Mouse (Mus musculus) heart, embryonic 10.5 days (tissue): ENCODE measurements at regions not wholly inside any gene's neighbourhood (a gene's known extent, or its start where the extent isn't known, plus 50 kb on each side); places are given as distances from the start of the nearest gene placed in this dataset.

ENCODE experiments used
- DNase-seq: peaks from one replicate; pipeline ENCODE4 v3.0.0-alpha.2; 2017; ENCODE audit warnings: low spot score
- H3K27ac ChIP-seq: fragments of 300-500 bp; sonication (generic); 2 replicates; pipeline ENCODE4 v1.5.1; 2016; ENCODE audit warnings: mild to moderate bottlenecking
- H3K27me3 ChIP-seq: fragments of 300-500 bp; sonication (generic); 2 replicates; pipeline ENCODE4 v1.6.1; 2016; ENCODE audit warnings: mild to moderate bottlenecking; ENCODE audit not compliant: poor library complexity, insufficient read depth, severe bottlenecking
- H3K36me3 ChIP-seq: fragments of 300-500 bp; sonication (generic); 2 replicates; pipeline ENCODE4 v1.6.1; 2016; ENCODE audit warnings: mild to moderate bottlenecking, moderate library complexity
- H3K4me1 ChIP-seq: fragments of 300-500 bp; sonication (generic); 2 replicates; pipeline ENCODE4 v1.6.1; 2016; ENCODE audit warnings: mild to moderate bottlenecking
- H3K4me3 ChIP-seq: fragments of 300-500 bp; sonication (generic); 2 replicates; pipeline ENCODE4 v1.5.1; 2016; ENCODE audit warnings: mild to moderate bottlenecking, moderate library complexity
- H3K9me3 ChIP-seq: fragments of 300-500 bp; sonication (generic); 2 replicates; pipeline ENCODE4 v1.6.1; 2016; ENCODE audit warnings: mild to moderate bottlenecking, moderate library complexity
- WGBS: fragments of 180-500 bp; shearing (Covaris S2); methylation state at CpG from one replicate; pipeline ENCODE4 v1.1.7; 2016; 5-methylcytosine and 5-hydroxymethylcytosine counted together

DNA sequence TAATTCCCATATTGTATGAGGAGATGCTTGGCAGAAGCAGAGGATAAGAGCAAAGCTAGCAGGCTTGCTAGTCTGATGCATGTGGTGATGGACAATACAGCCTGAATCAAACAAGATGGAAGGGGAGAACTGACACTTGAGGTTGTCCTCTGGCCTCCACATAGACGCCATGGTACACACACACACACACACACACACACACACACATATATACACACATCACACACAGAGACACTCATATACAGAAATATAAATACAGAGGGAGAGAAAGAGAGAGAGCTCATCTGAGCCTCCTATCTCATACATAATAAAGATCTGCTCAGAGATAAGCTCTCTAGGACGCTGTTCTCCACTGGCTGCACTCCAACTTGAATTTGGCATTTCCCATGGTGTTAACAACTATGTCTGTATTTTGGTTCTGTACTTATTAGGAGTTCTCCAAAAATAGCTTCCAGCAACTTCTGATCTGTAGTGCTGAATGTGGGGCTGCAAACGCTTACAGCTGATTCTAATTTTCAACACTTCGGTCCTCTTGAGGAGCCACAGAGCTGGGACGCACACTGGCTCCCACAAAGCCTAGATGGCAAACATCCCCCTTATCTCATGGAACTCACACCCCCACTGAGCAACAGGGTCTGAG, 219.0 kb downstream of the Lpin1 start:
- Histone ChIP-seq H3K4me3 (no peak overlapping the region), H3K9me3 (no peaks in the 10 kb centered on the region; the same call in 1 of the 2 replicates), H3K4me1 (peaks cover 15% of the 10 kb centered on the region), H3K27me3 (no peaks in the 10 kb centered on the region), H3K36me3 (no peaks in the 10 kb centered on the region), H3K27ac (peak overlapping the region; percentile 75)
- DNase-seq: peak; percentile 78
- 34% methylated on average over 5 of the region's 5 CpGs for WGBS

DNA sequence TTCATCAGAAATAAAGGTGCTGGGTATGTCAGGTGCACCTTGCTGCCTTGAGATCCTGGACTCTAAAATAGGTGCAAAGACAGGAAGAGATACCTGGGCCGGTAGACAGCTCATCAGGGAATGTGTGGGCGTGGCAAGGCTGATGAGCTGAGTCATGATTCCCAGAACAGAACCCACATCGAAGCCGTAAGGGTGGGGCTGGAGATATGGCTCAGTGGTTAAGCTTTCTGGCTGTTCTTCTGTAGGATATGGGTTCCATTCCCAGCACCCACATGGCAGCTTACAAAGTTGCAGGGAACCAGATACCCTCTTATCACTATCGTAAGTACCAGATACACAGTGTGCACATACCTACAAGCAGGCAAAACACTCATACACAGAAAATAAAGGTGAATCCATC, 219.6 kb downstream of the Lpin1 start:
- peak overlapping the region; percentile 75 for H3K27ac ChIP-seq
- 76% methylated on average over 5 of the region's 5 CpGs for WGBS
- no peaks in the 10 kb centered on the region for H3K27me3 ChIP-seq

DNA sequence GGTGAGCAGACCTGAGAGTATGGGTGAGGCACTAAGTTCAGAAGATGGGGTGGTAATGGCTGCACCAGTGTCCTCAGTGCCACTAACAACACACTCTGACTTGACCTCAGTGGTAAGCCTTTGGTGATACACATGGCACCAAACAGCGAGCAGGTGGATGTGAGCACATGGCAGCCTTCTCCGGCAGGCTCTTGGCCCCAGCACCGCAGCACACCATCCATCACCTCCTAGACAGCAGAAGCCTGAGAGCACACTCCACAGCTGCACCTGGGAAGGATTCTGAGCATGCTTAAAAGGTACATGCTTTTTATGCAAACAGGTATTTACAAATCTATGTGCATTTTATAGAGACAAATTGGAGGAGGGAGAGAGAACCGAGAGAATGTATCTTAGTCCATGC, 223.7 kb downstream of the Lpin1 start:
- Histone ChIP-seq H3K27ac (no peak overlapping the region), H3K36me3 (no peaks in the 10 kb centered on the region), H3K9me3 (no peaks in the 10 kb centered on the region), H3K4me1 (peaks cover 6% of the 10 kb centered on the region), H3K4me3 (no peak overlapping the region), H3K27me3 (no peaks in the 10 kb centered on the region)
- no peak for DNase-seq
- 81% methylated on average over 4 of the region's 4 CpGs for WGBS

More for the DNA sequence above, 219.6 kb downstream of the Lpin1 start:
- Histone ChIP-seq H3K4me1 (peaks cover 15% of the 10 kb centered on the region), H3K36me3 (no peaks in the 10 kb centered on the region), H3K9me3 (no peaks in the 10 kb centered on the region; the same call in 1 of the 2 replicates), H3K4me3 (no peak overlapping the region)
- no peak for DNase-seq

DNA sequence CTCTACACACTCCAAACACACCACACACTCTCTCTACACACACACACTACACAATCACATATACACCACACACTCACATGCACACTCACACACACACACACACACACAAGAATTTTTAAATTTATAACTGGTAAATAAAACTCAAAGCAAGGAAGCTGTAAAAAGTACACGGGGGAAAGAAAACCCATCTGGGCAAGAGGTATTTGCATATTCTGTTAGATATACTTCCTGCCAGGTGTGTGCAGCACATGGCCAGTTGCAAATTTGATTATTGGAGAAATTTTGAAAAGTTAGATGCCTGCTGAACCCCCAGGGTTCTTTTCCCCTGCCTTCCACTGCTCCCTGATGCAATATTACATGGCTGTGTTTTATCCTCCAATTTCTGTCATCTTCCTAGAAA, 226.4 kb downstream of the Lpin1 start:
- 88% methylated on average over 1 of the region's 1 CpGs for WGBS
- Histone ChIP-seq H3K9me3 (no peaks in the 10 kb centered on the region), H3K4me1 (no peaks in the 10 kb centered on the region), H3K36me3 (no peaks in the 10 kb centered on the region), H3K4me3 (no peak overlapping the region), H3K27ac (no peak overlapping the region), H3K27me3 (no peaks in the 10 kb centered on the region)
- DNase-seq: no peak

DNA sequence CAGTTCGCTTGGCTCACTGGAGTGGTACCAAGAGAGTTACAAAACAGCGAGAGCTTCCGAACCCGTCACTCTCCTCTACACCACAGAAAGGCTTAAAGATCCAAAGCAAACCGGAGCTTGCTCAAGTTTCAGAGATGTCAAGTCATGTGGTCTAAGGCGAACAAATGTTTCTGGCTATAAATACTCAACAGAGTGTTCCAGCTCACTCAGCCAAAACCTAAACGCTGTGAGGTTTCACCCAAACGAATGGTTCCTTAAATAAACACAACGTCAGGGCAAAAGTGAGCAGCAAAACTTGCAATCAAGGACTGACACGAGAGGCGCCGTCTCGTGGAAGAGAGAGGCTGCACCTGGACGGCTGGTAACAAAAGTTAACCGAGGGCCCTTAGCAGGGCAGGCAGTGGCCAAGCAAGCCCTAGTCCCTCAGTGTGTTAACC, 227.2 kb downstream of the Lpin1 start:
- Histone ChIP-seq H3K27ac (no peak overlapping the region), H3K36me3 (no peaks in the 10 kb centered on the region), H3K27me3 (no peaks in the 10 kb centered on the region), H3K9me3 (no peaks in the 10 kb centered on the region), H3K4me1 (no peaks in the 10 kb centered on the region), H3K4me3 (no peak overlapping the region)
- 74% methylated on average over 15 of the region's 15 CpGs for WGBS
- no peak for DNase-seq

DNA sequence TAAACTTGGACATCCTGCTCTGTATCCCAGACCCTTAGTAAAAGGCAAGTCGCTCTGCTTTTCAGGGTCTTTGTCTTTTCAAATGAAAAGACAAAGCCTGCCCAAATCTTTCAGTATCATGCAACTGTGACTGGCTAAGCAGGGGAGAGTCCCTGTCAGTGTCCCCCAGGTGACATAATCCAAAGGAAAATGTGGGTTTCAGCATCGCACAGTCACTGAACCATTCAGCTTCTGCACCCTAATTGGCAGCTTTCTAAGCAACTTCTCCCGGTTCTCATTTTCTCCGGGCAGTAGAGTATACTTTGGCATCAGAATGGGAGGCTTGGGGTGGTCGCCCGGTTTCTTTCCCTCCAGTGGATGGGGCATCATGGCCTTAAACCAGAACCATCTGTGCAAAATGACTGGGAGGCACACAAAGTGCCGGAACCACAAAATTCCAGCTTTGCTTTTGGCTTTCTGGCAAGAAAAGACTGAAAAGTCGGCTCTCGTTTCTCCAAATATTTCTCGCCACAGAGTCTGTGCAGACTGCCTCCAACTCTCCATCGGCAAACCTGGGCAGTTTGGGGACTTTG, 228.3 kb downstream of the Lpin1 start:
- Histone ChIP-seq H3K27ac (no peak overlapping the region), H3K36me3 (no peaks in the 10 kb centered on the region), H3K4me1 (no peaks in the 10 kb centered on the region), H3K4me3 (no peak overlapping the region), H3K9me3 (no peaks in the 10 kb centered on the region), H3K27me3 (no peaks in the 10 kb centered on the region)
- 87% methylated on average over 11 of the region's 11 CpGs for WGBS
- no peak for DNase-seq

DNA sequence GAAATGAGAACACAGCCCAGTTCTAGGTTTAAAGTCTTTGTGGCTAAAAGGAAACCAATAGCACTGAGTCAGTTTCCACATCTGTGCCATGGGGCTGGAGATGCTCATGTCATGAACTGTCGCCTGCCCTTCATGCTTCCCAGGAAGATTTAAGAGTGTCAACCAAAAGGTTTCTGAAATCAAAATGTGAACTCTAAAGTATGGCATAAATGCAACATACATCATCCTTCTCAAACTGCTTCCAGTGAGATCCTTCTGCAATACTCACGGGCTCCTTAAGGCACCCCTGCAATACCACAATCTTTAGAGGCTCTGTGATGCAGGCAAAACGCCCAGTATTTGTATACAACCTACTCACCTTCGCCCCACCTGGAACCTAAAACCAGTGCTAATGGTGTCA, 229.7 kb downstream of the Lpin1 start:
- no peak overlapping the region for H3K4me3 ChIP-seq
- no peaks in the 10 kb centered on the region for H3K9me3 ChIP-seq
- no peaks in the 10 kb centered on the region for H3K27me3 ChIP-seq
- H3K27ac ChIP-seq: no peak overlapping the region
- H3K36me3 ChIP-seq: no peaks in the 10 kb centered on the region
- H3K4me1 ChIP-seq: no peaks in the 10 kb centered on the region
- 86% methylated on average over 4 of the region's 4 CpGs for WGBS
- DNase-seq: no peak

DNA sequence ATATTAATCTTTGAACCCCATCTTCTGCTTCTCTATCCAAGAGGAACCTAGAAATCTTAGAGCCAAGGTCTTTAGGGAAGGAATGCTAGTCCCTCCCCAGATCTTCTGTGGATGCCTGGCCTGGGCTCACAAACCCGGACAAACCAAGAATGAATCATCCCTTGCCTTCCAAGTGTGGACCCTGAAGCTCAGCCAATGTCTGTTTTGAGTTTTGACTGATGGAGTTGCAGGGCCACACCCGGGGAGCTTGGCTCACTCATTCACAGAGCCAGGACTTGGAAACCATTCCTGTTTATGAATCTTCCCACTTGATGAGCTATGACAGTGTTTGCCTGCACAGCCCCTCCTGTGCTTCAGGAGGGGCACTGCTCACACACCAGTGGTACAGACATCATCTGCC, 230.4 kb downstream of the Lpin1 start:
- no peaks in the 10 kb centered on the region for H3K9me3 ChIP-seq
- H3K27me3 ChIP-seq: no peaks in the 10 kb centered on the region
- H3K4me3 ChIP-seq: no peak overlapping the region
- no peaks in the 10 kb centered on the region for H3K36me3 ChIP-seq
- H3K4me1 ChIP-seq: no peaks in the 10 kb centered on the region
- H3K27ac ChIP-seq: no peak overlapping the region
- DNase-seq: no peak
- 69% methylated on average over 2 of the region's 2 CpGs for WGBS

DNA sequence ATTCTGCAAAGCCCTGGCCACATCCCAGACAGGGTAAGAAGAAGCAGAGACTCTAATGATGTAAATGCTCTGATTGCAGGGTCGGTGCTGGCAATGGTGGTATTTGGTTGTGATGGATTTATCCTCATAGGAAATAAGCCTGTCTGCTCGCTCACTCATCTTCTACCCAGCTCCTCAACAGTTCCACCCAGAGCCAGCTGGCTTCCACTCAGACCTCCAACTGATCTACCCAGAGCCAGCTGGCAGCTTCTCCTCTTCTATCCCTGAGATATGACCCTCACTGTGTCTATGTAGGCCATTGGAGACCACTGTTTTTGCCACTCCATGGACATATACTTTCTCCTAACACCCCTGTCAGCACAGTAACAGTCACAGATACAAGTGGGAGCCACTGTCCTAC, 231.4 kb downstream of the Lpin1 start:
- WGBS: 86% methylated on average over 2 of the region's 2 CpGs
- Histone ChIP-seq H3K27me3 (no peaks in the 10 kb centered on the region), H3K4me1 (no peaks in the 10 kb centered on the region), H3K36me3 (no peaks in the 10 kb centered on the region), H3K27ac (no peak overlapping the region), H3K9me3 (no peaks in the 10 kb centered on the region), H3K4me3 (no peak overlapping the region)
- DNase-seq: no peak

DNA sequence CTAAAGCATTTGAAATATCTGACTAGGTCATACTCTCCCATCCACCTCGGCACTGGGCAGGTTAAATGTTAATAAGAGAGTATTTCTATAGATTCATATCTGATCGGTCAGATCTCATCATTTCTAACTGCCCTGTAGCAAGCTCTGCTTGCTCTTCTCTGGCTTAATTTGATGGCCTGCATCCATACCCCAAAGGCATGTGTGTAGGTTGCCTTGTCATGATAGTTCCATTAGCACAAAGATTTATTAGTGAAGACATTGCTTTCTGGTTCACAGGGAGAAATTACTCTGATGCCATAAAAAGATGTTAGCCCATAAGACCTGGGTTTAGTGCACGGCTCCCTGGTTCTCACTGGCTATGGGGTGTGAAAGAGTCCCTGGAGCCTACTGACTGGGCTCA, 232.3 kb downstream of the Lpin1 start:
- Histone ChIP-seq H3K27ac (no peak overlapping the region), H3K27me3 (no peaks in the 10 kb centered on the region), H3K4me3 (no peak overlapping the region), H3K4me1 (no peaks in the 10 kb centered on the region), H3K36me3 (no peaks in the 10 kb centered on the region), H3K9me3 (no peaks in the 10 kb centered on the region)
- DNase-seq: no peak
- WGBS: 85% methylated on average over 3 of the region's 3 CpGs

DNA sequence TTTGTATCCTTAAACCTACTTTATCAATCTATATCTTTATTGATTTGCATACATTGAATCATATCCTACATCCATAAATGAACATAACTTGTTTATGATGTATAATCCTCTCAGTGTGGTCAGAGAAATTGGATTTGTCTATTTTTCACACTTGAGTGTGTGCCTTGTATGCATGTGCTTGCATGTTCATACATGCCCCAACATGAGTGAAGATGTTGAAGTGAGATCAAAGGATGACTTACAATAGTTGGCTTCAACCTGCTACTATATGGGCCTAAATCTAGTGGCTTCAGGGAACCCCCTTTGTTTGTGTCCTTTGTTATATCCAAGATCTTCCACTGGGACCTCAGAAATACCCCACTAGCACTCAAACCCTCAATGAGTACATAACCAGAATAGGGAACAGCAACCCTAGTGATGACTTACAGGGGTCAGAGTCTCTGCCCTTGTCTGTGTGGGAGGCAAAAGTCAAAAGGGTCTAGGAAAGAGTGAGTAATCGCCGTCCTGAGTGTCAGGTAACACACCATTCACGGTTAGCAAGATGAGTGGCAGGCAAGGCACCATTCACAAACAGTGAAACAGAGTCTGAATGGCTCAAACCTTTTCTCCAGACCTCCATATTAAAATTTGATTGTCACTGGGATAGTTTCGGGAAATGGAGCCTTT, 236.3 kb downstream of the Lpin1 start:
- Histone ChIP-seq H3K4me3 (no peak overlapping the region), H3K4me1 (no peaks in the 10 kb centered on the region), H3K36me3 (no peaks in the 10 kb centered on the region), H3K27ac (no peak overlapping the region), H3K27me3 (no peaks in the 10 kb centered on the region), H3K9me3 (no peaks in the 10 kb centered on the region)
- 73% methylated on average over 4 of the region's 4 CpGs for WGBS
- DNase-seq: no peak

DNA sequence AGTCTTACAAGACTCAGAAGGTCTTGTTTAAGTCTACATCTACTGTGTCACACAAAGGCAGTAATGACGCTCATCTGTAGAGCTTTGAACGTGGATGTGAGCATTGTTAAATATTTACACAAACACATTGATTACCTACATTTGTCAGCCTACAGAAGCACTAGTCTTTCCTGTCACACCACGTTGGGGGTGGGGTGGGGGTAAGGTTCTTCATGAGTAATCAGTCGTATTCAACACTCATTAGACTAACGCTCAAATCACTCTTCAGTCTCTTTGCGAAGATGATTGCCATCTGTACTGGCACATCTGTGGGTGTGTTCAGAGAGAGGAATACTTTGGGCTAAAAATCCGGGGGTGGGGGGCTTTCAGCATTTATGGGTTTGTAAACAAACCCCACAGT, 240.7 kb downstream of the Lpin1 start:
- DNase-seq: no peak
- H3K4me3 ChIP-seq: no peak overlapping the region
- no peaks in the 10 kb centered on the region for H3K4me1 ChIP-seq
- WGBS: 82% methylated on average over 7 of the region's 7 CpGs
- no peak overlapping the region for H3K27ac ChIP-seq
- no peaks in the 10 kb centered on the region for H3K9me3 ChIP-seq
- H3K36me3 ChIP-seq: no peaks in the 10 kb centered on the region
- H3K27me3 ChIP-seq: no peaks in the 10 kb centered on the region

DNA sequence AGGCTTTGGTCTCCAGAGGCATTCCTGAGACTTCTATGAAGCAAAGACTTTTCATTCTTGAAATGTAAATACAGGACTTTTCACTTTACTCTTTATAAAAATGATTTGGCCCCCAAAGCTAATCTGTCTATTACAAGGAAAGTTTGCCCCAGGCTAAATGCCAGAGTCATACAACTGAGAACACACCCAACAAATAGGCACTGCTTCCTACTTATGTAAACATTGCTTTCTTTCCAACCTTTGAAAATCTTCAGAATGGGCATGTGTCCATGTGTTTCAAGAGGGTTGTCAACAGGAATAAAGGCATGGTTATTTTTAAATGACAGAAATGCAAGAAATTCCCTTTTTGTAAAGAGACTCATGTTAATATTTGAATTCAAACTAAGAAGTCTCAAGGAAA, 248.4 kb downstream of the Lpin1 start:
- no peaks in the 10 kb centered on the region for H3K4me1 ChIP-seq
- no peaks in the 10 kb centered on the region for H3K9me3 ChIP-seq
- DNase-seq: no peak
- no peaks in the 10 kb centered on the region for H3K36me3 ChIP-seq
- no peaks in the 10 kb centered on the region for H3K27me3 ChIP-seq
- no peak overlapping the region for H3K4me3 ChIP-seq
- H3K27ac ChIP-seq: no peak overlapping the region
